ENCODE assay signal across 17 mouse cellular contexts in the genomic region with DNA sequence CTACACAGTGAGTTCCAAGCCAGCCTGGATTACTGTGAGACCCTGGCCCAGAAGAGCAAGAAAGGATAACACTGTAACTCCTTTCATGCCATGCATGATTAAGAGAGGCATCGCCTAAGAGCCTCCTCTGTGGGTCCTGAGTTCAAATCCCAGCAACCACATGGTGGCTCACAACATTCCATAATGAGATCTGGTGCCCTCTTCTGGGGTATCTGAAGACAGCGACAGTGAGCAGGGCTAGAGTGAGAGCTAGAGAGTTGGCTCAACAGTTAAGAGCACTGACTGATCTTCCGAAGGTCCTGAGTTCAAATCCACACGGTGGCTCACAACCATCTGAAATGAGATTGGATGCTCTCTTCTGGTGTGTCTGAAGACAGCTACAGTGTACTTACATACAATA. TPM values are rescaled to one million over a fixed set of nuclear protein-coding genes. Genes with fewer than 3 reads are reported as not detected.
"Had no signal": no experiment of that assay in that cellular context is flagged by ENCODE, and none has a peak within 500 bp of the region (broad histone marks: within the 10 kb centered on the region; RNA-seq: fewer than 3 reads in every experiment).

No protein-coding gene starts in this region.

- H3K4me3 ChIP-seq: limb, embryonic 15.5 days; liver, embryonic 15.5 days; midbrain, embryonic 10.5 days; myocyte; neural tube, embryonic 15.5 days had no signal

- H3K27me3 ChIP-seq: limb, embryonic 15.5 days; liver, embryonic 15.5 days; neural tube, embryonic 15.5 days had no signal

- H3K9ac ChIP-seq: limb, embryonic 15.5 days; liver, embryonic 15.5 days; lung, embryonic 14.5 days; neural tube, embryonic 15.5 days had no signal

- H3K4me2 ChIP-seq: limb, embryonic 15.5 days; liver, embryonic 15.5 days; lung, embryonic 14.5 days; neural tube, embryonic 15.5 days had no signal

- DNase-seq: kidney, adult 9 months; kidney, postnatal 10 days; layer of hippocampus, adult 9-11 months; layer of hippocampus, postnatal 36 days; lung, postnatal 10 days; lung, postnatal 4 days; midbrain, embryonic 14.5 days; right cerebral cortex, adult 18-20 months; thymus, adult 18-20 months; thymus, postnatal 25 days had no signal

- H3K36me3 ChIP-seq: neural tube, embryonic 15.5 days had no signal

- H3K27ac ChIP-seq: liver, embryonic 15.5 days; midbrain, embryonic 10.5 days; neural tube, embryonic 15.5 days had no signal

- H3K4me1 ChIP-seq: neural tube, embryonic 15.5 days had no signal

- H3K9me3 ChIP-seq: limb, embryonic 15.5 days; liver, embryonic 15.5 days; midbrain, embryonic 10.5 days; neural tube, embryonic 15.5 days had no signal

RNA-seq across cellular contexts. Expression of a gene that starts 23.5 kb away (rescaled TPM):
- total RNA-seq: megakaryocyte, adult 5-6 weeks had no signal
- polyA plus RNA-seq: liver, embryonic 15.5 days; midbrain, embryonic 14.5 days had no signal
